Mouse (Mus musculus): Measurements from ENCODE around the gene Gtf3c5. TPM values are rescaled to one million over a fixed set of nuclear protein-coding genes. Genes with fewer than 3 reads are reported as not detected.
A peak's percentile ranks its signal among the peaks of the same experiment; 100 is the strongest.

Gene Gtf3c5
- total RNA-seq, 2 experiments from 2014 or later, result 19.1 to 19.4 TPM

DNA sequence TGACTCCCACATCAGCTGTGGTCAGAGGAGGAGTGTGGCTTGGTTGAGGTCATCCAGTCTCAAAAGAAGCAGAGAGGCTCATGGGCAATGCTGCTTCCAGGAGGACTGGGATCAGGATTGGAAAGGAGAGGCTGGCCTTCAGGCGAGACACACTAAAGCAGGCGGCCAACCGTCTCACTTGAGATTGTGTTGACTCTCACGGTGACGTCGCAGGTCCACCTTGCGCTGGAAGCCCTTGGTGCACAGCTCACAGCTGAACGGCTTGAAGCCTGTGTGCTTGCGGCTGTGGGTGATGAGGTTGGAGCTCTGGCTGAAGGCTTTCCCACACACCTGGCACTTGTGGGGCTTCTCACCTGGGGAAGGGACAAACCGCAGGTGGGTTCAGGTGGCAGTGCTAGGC lies 26.3 kb upstream of the Gtf3c5 start:
- DNase-seq (ENCODE audit: low spot score in 2 of 2), result no peak

DNA sequence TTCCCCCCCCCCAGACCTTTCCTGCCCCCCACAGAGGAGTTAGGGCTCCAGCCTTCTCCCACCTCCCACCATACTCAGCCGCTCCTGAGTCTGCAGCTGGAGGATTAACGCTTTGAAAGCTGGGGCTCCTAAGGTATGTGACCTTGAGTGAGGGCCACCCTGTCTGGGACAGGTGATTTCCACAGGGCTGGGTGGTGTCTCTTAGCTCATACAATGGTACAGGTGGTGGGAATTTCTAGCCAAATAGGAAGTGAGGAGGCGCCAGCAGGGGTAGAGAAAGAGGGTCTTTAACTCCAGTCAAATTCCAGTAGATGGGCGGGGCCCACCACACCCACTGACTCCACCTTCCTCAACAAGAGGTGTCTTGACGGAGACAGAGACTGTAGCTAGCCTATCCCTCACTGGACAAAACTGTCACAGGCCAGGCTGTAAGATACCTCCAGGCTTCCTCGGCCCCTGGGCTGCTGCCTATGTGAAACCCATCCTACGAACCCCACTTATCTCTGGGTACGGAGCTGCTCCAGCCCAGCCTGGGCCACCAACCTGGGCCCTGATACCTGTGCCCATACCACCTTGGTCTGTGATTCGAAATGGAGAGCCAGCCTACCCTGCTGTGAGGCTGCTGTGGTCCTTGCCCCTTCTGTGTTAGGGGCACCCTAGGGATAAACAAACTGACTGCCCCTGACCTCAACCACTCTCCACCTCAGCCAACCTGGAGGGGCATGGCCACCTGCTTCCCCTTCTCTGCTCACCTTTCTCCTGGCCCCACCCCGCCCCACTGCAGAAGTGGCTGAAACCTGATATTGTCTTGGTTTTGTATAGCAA lies 24.0 kb upstream of the Gtf3c5 start:
- no peak for DNase-seq (ENCODE audit: low spot score in 2 of 2)

GRCm38 (mm10) chr2:28606601-28607340 lies 23.2 kb upstream of the Gtf3c5 start:
- no peak for DNase-seq (ENCODE audit: low spot score in 2 of 2)

GRCm38 (mm10) chr2:28605789-28606541 lies 22.4 kb upstream of the Gtf3c5 start:
- DNase-seq (ENCODE audit: low spot score in 2 of 2), result no peak

DNA sequence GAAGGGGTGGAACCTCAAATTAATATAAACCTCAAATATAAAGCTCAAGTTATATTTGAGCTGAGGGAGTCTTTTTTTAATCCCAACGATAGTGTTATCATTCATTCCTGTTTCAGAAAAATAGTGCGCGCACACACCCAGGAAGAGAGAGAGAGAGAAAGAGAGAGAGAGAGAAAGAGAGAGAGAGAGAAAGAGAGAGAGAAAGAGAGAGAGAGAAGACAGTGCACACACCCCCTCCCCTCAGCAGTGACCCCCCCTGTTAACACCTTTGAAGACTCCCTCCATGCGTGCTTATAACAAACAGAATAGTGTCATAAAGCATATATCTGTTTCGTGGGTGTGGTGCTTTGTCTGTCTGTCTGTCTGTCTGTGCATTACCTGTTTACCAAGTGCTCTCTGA lies 20.0 kb upstream of the Gtf3c5 start:
- no peak for DNase-seq (ENCODE audit: low spot score in 2 of 2)

- no peak for DNase-seq (ENCODE audit: low spot score in 2 of 2)
These were observed 18.4 kb upstream of the Gtf3c5 start for GRCm38 (mm10) chr2:28601720-28602590.

DNA sequence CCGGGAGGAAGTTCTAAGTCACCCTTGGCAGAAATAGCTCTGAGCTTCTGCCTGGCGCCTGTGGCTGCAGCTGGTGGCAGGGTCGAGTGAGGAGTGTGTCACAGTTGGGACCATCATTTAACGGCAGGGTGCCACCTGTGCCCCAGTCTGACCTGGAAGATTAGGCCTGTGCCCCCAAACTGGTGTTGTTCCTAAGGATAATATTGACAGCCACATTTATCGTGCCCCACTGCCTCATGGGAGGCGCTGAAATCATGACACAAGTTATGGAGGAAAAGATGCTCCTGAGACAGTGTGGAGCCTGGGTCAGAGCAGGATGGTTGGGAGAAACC lies 16.0 kb upstream of the Gtf3c5 start:
- no peak for DNase-seq (ENCODE audit: low spot score in 2 of 2)

DNA sequence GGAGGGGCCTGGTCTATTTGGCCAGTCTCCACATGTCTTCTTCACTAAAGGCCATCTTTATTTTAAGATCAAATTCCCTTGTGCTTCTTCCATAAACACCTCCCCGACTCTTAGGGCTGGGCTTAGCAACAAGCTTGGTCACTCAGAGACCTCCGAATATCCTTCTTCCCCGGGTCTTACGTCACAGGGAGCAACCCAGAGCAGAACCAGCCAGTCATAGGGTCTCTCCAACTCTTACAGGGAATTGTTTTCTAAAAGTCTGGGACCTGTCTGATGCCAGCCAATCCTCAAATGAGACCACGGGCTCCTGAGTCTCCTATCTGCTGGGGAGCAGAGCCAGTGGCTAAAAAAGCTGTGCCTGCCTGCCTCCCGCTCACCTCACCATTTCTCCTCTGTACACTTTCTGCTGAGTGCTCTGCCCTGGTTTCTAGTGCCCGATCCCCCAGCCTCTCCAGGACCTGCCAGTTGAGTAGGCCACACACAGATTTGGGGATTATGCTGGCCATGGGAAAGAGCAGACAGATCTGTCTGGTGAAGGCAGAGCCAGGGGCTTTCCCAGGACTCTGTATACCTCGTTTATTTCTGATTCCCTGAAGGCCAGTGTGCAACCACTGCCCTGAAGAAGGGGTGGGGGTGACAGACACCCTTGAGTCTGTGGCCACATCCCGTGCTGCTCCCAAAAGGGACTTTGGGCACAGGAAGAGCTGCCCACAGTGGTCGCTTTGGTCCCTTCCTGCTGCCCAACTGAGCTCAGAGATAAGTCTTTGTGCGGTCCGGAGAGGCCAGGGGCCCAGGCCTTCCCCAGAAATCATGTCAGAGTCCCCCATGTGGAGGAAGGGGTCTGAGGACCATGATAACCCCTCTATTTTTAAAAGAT lies 15.4 kb upstream of the Gtf3c5 start:
- DNase-seq (ENCODE audit: low spot score in 2 of 2), result no peak

DNA sequence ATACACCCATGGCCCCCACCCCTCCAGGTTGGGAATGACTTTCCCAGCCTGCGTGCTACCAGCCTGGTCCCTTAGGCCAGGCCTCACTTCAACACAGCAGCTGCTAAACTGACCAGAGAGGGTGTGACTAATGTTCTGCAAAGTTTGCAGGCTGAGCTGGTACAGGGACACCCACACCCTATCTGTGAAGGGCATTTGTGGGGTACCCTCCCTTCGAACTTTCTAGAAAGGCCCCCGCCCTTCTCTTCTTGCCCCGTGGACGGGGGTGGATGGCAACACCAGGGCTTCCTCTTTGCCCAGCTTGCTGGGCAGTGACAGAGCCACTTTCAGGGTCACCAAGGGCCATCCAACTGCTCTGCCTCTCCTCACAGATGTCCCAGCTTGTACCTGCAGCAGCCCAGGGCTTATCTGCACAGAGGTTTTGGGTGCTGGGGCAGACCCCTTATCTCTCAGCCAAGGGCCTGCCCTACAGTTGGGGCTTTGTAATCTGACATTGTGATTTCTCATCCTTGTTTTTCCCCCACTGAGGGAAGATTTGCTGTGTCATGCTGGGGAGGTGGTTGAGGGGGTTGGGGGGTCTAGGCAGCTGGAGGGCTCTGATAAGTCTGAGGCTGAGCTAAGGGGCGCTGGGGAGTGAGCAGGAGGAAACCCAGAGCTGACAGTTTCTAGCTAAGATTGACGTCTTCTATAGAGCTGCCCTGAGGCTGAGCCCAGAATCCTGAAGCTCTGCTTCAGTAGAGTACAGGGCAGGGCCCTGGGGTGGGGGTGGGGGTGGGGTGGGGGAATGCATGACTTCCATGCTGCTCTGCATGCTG lies 14.4 kb upstream of the Gtf3c5 start:
- DNase-seq (ENCODE audit: low spot score in 2 of 2), result no peak

- DNase-seq (ENCODE audit: low spot score in 2 of 2), result no peak
These were observed 13.4 kb upstream of the Gtf3c5 start for GRCm38 (mm10) chr2:28596998-28597397.

- no peak for DNase-seq (ENCODE audit: low spot score in 2 of 2)
These were observed 12.5 kb upstream of the Gtf3c5 start for GRCm38 (mm10) chr2:28596021-28596420.

DNA sequence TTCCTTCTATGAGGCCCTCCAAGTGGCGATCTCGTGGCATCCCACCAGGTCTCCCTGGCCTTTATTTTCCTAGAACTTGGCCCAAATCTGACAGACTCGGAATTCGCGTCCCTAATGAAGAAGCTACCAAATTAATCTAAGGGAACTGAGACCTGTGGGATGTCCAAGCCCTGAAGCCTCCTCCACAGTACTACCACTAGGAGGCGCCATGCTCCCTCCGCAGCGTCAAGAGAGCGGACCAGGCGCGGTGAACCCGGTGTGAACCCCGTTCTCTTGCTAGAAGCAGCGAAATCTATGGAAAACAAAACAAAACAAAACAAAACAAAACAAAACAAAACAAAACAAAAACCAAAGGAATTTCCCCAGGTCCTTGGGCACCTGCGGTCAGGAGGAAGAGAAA lies 9.3 kb upstream of the Gtf3c5 start:
- peak; percentile 21 to 54 for DNase-seq (ENCODE audit: low spot score in 2 of 2)

- DNase-seq (ENCODE audit: low spot score in 2 of 2), result no peak
These were observed 7.9 kb upstream of the Gtf3c5 start for GRCm38 (mm10) chr2:28591479-28591878.

- no peak for DNase-seq (ENCODE audit: low spot score in 2 of 2)
These were observed 5.0 kb upstream of the Gtf3c5 start for GRCm38 (mm10) chr2:28588574-28588973.

- DNase-seq (ENCODE audit: low spot score in 2 of 2), result no peak
These were observed 2.2 kb upstream of the Gtf3c5 start for GRCm38 (mm10) chr2:28585730-28586129.

GRCm38 (mm10) chr2:28585043-28585571 lies 1.6 kb upstream of the Gtf3c5 start:
- DNase-seq (ENCODE audit: low spot score in 2 of 2), result peak; percentile 68 to 73

GRCm38 (mm10) chr2:28582647-28583353 lies 751 bp downstream of the Gtf3c5 start:
- DNase-seq (ENCODE audit: low spot score in 2 of 2), result peak; percentile 84

DNA sequence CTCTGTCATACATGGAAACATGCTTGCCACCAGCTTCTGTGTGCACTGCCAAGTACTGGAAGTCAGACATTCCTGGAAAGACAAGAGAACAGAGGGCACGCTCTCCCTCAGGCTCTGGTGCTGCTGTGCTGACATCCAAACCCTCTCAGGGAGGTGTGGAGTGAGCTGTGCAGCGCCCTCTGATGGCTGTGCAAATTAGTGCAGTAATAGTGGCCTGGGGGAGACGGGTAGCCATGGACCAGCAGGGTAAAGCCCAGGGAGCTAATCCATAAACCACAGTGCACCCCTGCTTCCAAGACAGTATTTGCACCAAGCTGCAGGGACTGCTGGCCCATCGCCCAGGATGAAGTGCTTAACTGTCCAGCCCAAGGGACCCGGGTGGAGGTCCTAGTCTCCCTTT lies 5.5 kb downstream of the Gtf3c5 start:
- DNase-seq (ENCODE audit: low spot score in 2 of 2), result peak in 1 of 2 experiments; percentile 32

All from left cerebral cortex, adult 18-20 months (tissue).